Mouse (Mus musculus): ENCODE results near the gene Sf3b1. TPM values are rescaled to one million over a fixed set of nuclear protein-coding genes. Genes with fewer than 3 reads are reported as not detected.

Sf3b1 gene
- total and polyA plus RNA-seq, 3 experiments, result 35.3 to 758 (median 578) TPM

DNA sequence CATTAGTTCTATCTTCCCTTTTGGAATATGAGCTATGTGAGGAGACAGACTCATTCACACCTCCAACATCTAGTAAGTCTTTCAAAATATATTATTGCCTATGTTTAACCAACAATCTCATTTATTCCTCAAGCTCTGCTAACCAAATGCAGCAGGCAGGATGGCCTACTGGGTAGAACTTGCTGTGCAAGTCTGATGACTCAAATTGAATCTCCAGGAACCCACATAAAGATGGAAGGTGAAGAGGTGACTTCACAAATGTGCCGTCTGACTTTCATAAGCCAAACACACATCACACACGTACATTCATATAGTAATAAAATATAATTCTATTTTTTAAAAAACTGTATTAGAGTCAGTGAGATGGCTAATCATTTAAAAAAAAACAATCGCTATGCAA lies 24.4 kb upstream of the Sf3b1 start:
- ATAC-seq (ENCODE audit: extremely low read depth, insufficient number of reproducible peaks, low FRiP score, poor library complexity, severe bottlenecking) (no peak), DNase-seq (ENCODE audit: low spot score) (no peak)
- no peaks in the 10 kb centered on the region; the same call in 1 of the 2 replicates for H3K27me3 ChIP-seq (ENCODE audit: insufficient read depth, low read length)
- no peak for TF ChIP-seq CTCF (IDR thresholded peaks at IDR 0.05; ENCODE audit: low read depth, low read length)
- TF ChIP-seq TAL1 (conservative IDR thresholded peaks at IDR 0.05; ENCODE audit: low read depth, low read length), result no peak
- no peak for TF ChIP-seq GATA1 (IDR thresholded peaks at IDR 0.05; ENCODE audit: borderline replicate concordance, low read length)
- no peak for TF ChIP-seq POLR2AphosphoS5 (IDR thresholded peaks at IDR 0.05; ENCODE audit: insufficient replicate concordance, low read depth, low read length)
- no peak for TF ChIP-seq GATA2 (IDR thresholded peaks at IDR 0.05; ENCODE audit: borderline replicate concordance, low read depth, low read length)
- H3K4me1 ChIP-seq (ENCODE audit: insufficient read depth, low read depth, low read length), result peaks cover 35% of the 10 kb centered on the region
- H3K9me3 ChIP-seq (replicated peaks), result peaks cover 5% of the 10 kb centered on the region; the same call in 1 of the 2 replicates
- H3K36me3 ChIP-seq (replicated peaks), result peaks cover 17% of the 10 kb centered on the region
- no peak overlapping the region; the same call in 1 of the 2 replicates for H3K4me3 ChIP-seq (ENCODE audit: low read depth, low read length)

DNA sequence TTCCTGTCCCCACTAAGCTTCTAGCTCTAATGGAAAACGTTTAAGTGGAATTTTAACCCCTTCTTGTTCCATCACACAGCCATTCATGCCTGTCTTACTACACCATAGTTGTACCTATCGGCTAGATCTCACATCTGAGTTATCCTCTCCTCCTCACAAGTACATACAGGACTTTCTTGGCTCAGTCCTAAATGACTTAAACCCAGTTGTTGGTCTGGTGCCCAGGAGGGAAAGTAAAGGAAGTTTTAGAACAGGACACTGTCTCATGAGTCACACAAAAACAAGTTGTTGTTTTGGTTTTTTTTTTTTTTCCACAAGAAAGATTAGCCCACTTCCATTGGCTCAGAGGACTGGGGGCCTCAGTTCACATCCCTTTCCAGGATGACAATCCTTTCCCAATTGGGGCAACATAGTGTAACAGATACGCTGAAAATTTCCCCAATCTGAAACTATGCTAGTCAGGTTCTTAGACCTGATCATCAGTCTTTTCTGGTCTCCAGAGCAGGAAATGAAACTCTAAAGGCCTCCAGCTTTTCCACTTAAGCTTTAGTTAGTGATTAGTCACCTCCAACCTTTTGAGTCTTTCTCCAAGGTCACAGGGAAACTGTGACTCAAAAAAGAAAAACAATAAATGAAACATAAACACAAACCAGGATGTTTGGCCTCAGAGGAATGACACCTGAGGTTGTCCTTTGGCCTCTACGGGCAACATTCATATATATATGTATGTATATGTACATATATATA lies 21.7 kb upstream of the Sf3b1 start:
- Histone ChIP-seq H3K4me3 (ENCODE audit: low read depth, low read length) (no peak overlapping the region), H3K9me3 (replicated peaks) (peaks cover 5% of the 10 kb centered on the region; the same call in 1 of the 2 replicates), H3K4me1 (ENCODE audit: insufficient read depth, low read depth, low read length) (peaks cover 22% of the 10 kb centered on the region), H3K27me3 (ENCODE audit: insufficient read depth, low read length) (peaks cover 10% of the 10 kb centered on the region), H3K36me3 (replicated peaks) (no peaks in the 10 kb centered on the region)
- ATAC-seq (ENCODE audit: extremely low read depth, insufficient number of reproducible peaks, low FRiP score, poor library complexity, severe bottlenecking) (no peak), DNase-seq (ENCODE audit: low spot score) (no peak)
- TF ChIP-seq GATA1 (IDR thresholded peaks at IDR 0.05; ENCODE audit: borderline replicate concordance, low read length), result no peak
- no peak for TF ChIP-seq POLR2AphosphoS5 (IDR thresholded peaks at IDR 0.05; ENCODE audit: insufficient replicate concordance, low read depth, low read length)
- no peak for TF ChIP-seq CTCF (IDR thresholded peaks at IDR 0.05; ENCODE audit: low read depth, low read length)
- TF ChIP-seq GATA2 (IDR thresholded peaks at IDR 0.05; ENCODE audit: borderline replicate concordance, low read depth, low read length), result no peak

DNA sequence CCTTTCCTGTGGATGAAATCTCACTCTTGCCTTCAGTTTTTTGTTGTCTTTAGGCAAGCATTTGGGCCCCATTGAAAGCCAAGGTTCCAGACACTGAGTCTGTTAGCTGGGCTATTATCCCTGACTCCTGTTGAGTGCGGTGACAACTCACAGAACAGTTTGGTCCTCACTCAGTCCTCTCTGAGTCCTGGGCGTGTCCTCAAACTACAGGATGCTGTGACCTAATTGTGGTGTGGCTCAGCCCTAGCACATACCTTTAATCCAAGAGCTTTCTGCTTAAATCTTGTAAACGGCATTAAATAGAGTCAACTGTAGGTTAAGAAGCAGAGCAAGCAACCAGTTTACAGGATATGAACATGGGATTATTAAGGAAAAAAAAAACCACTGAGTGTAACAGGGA lies 15.9 kb upstream of the Sf3b1 start:
- 0 out of 2 replicates have a peak, but pooled peaks cover 3% of the 10 kb centered on the region for H3K4me1 ChIP-seq (ENCODE audit: insufficient read depth, low read depth, low read length)
- H3K27me3 ChIP-seq (ENCODE audit: insufficient read depth, low read length), result peaks cover 24% of the 10 kb centered on the region
- H3K9me3 ChIP-seq (replicated peaks), result peaks cover 18% of the 10 kb centered on the region
- no peak overlapping the region for H3K4me3 ChIP-seq (ENCODE audit: low read depth, low read length)
- H3K36me3 ChIP-seq (replicated peaks), result no peaks in the 10 kb centered on the region
- TF ChIP-seq TAL1 (conservative IDR thresholded peaks at IDR 0.05; ENCODE audit: low read depth, low read length), result no peak
- TF ChIP-seq GATA2 (IDR thresholded peaks at IDR 0.05; ENCODE audit: borderline replicate concordance, low read depth, low read length), result no peak
- no peak for DNase-seq (ENCODE audit: low spot score)
- no peak for ATAC-seq (ENCODE audit: extremely low read depth, insufficient number of reproducible peaks, low FRiP score, poor library complexity, severe bottlenecking)

DNA sequence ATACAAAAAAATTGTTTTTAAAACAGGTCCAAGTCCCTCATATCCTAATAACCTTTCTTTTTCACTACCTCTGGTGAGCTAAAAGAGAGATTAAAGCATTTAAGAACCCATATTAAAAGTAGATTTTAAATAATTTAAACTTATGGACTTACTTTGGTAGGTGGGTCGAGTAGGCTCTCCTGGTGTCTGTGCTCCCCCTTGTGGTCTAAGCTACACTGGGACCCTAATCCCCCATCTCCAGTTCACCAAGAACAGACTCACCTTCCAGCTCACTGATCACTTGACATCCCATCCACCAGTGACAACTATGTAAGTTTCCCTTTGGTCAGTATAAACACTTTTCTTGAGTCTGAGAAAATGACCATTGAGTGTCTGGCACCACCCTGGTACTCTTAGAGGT lies 15.0 kb upstream of the Sf3b1 start:
- H3K4me1 ChIP-seq (ENCODE audit: insufficient read depth, low read depth, low read length), result 0 out of 2 replicates have a peak, but pooled peaks cover 3% of the 10 kb centered on the region
- DNase-seq (ENCODE audit: low spot score), result no peak
- no peak overlapping the region for H3K4me3 ChIP-seq (ENCODE audit: low read depth, low read length)
- peaks cover 26% of the 10 kb centered on the region for H3K27me3 ChIP-seq (ENCODE audit: insufficient read depth, low read length)
- TF ChIP-seq POLR2AphosphoS5 (IDR thresholded peaks at IDR 0.05; ENCODE audit: insufficient replicate concordance, low read depth, low read length) (no peak), GATA1 (IDR thresholded peaks at IDR 0.05; ENCODE audit: borderline replicate concordance, low read length) (no peak), CTCF (IDR thresholded peaks at IDR 0.05; ENCODE audit: low read depth, low read length) (no peak), TAL1 (conservative IDR thresholded peaks at IDR 0.05; ENCODE audit: low read depth, low read length) (no peak), GATA2 (IDR thresholded peaks at IDR 0.05; ENCODE audit: borderline replicate concordance, low read depth, low read length) (no peak)
- H3K36me3 ChIP-seq (replicated peaks), result no peaks in the 10 kb centered on the region
- no peak; the same call in 1 of the 2 replicates for ATAC-seq (ENCODE audit: extremely low read depth, insufficient number of reproducible peaks, low FRiP score, poor library complexity, severe bottlenecking)
- H3K9me3 ChIP-seq (replicated peaks), result peaks cover 18% of the 10 kb centered on the region

DNA sequence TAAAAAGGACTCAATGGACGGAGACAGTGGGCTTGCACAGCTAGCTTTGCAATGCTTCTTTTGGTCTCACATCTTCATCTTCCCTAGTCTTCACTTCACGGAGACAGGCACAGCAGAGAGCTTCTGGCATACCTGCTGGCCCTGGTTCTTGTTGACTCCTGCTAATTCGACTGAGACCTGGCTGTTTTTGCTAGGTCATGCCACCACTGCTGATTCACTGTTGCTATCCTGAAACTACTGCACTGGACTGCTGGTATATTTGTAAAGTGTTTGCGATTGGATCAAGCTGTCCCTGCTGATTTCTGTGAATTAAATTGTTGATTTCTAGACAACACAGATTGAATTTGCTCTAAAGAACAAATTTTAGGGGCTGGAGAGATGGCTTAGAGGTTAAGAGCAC lies 14.4 kb upstream of the Sf3b1 start:
- no peaks in the 10 kb centered on the region for H3K36me3 ChIP-seq (replicated peaks)
- ATAC-seq (ENCODE audit: extremely low read depth, insufficient number of reproducible peaks, low FRiP score, poor library complexity, severe bottlenecking), result no peak
- TF ChIP-seq GATA1 (IDR thresholded peaks at IDR 0.05; ENCODE audit: borderline replicate concordance, low read length), result no peak
- TF ChIP-seq TAL1 (conservative IDR thresholded peaks at IDR 0.05; ENCODE audit: low read depth, low read length), result no peak
- TF ChIP-seq POLR2AphosphoS5 (IDR thresholded peaks at IDR 0.05; ENCODE audit: insufficient replicate concordance, low read depth, low read length), result no peak
- TF ChIP-seq CTCF (IDR thresholded peaks at IDR 0.05; ENCODE audit: low read depth, low read length), result no peak
- no peak for TF ChIP-seq GATA2 (IDR thresholded peaks at IDR 0.05; ENCODE audit: borderline replicate concordance, low read depth, low read length)
- H3K4me3 ChIP-seq (ENCODE audit: low read depth, low read length), result no peak overlapping the region
- H3K9me3 ChIP-seq (replicated peaks), result peaks cover 18% of the 10 kb centered on the region
- H3K4me1 ChIP-seq (ENCODE audit: insufficient read depth, low read depth, low read length), result 0 out of 2 replicates have a peak, but pooled peaks cover 3% of the 10 kb centered on the region
- DNase-seq (ENCODE audit: low spot score), result no peak
- H3K27me3 ChIP-seq (ENCODE audit: insufficient read depth, low read length), result peaks cover 29% of the 10 kb centered on the region

DNA sequence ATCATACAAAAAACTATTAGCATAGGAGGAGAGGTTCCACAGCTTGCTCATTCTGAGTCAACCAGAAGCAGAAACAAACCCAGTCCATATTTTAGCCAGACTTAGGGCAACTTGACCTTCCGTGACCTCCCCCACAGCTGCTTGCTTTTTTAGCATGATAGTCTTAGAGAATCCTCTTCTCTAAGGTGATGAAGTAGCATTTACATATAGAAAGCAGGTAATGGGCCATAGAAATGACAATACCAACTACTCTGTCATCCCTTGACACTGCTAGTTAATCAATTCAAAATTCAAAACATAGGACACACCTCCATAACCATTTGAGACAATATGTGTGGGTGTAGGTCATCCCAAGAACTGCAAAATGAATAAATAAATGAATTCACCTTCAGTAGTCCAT lies 12.7 kb upstream of the Sf3b1 start:
- ATAC-seq (ENCODE audit: extremely low read depth, insufficient number of reproducible peaks, low FRiP score, poor library complexity, severe bottlenecking), result no peak
- Histone ChIP-seq H3K9me3 (replicated peaks) (peaks cover 18% of the 10 kb centered on the region), H3K27me3 (ENCODE audit: insufficient read depth, low read length) (peaks cover 21% of the 10 kb centered on the region), H3K36me3 (replicated peaks) (no peaks in the 10 kb centered on the region), H3K4me3 (ENCODE audit: low read depth, low read length) (no peak overlapping the region), H3K4me1 (ENCODE audit: insufficient read depth, low read depth, low read length) (0 out of 2 replicates have a peak, but pooled peaks cover 3% of the 10 kb centered on the region)
- TF ChIP-seq CTCF (IDR thresholded peaks at IDR 0.05; ENCODE audit: low read depth, low read length) (no peak), GATA2 (IDR thresholded peaks at IDR 0.05; ENCODE audit: borderline replicate concordance, low read depth, low read length) (no peak), POLR2AphosphoS5 (IDR thresholded peaks at IDR 0.05; ENCODE audit: insufficient replicate concordance, low read depth, low read length) (no peak), TAL1 (conservative IDR thresholded peaks at IDR 0.05; ENCODE audit: low read depth, low read length) (no peak), GATA1 (IDR thresholded peaks at IDR 0.05; ENCODE audit: borderline replicate concordance, low read length) (no peak)
- DNase-seq (ENCODE audit: low spot score), result no peak

All from G1E (cell line).